Mouse (Mus musculus) lung, postnatal 36 days (tissue): ENCODE measurements around the gene Oxsm.

ENCODE experiments used
- DNase-seq: peaks from one replicate; pipeline ENCODE4 v3.0.0; 2022; ENCODE audit warnings: mixed read lengths

Oxsm gene

GRCm38 (mm10) chr14:16242193-16242815 lies 7.3 kb downstream of the Oxsm start:
- peak; percentile 39 for DNase-seq

- DNase-seq, result no peak
These were observed 13.1 kb downstream of the Oxsm start for GRCm38 (mm10) chr14:16236466-16236865.

DNA sequence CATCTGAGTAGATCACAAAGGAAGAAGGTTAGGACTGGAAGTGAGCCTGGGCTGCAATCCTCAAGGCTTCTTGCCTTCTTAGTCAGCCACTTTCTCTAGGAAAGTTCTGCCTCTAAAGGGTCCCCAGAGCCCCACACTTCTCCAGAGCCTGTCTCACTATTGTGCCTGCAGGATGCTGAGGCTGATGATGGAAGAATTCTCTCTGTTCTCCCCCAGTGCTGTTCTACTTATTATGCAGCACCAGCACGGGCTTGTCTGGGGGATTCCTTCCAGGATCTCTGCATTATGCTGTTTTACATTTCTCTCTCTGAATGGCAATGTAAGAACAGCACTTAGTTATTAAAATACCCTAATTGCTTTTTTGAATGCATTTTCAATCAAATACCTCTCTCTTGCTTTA lies 16.1 kb downstream of the Oxsm start:
- no peak for DNase-seq

- DNase-seq, result no peak
These were observed 19.0 kb downstream of the Oxsm start for GRCm38 (mm10) chr14:16230581-16230980.

DNA sequence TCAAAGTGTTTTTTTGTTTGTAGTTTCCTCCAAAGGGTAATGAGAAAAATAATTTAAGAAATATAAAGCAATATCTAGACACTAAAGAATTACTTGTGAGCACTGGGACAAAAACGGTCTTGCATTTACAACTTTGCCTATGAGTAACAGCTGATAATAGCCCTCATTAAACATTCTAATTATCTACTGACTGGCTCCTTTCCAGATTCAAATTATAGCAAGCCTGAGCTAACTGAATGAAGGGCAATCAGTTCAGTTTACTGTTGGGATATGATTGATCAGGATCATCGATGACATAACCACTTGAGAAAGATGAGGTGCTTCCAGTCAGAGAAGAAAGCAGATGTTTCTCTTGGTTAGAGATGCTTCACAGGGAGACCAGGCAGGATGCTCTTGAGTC lies 20.2 kb downstream of the Oxsm start:
- DNase-seq, result no peak

DNA sequence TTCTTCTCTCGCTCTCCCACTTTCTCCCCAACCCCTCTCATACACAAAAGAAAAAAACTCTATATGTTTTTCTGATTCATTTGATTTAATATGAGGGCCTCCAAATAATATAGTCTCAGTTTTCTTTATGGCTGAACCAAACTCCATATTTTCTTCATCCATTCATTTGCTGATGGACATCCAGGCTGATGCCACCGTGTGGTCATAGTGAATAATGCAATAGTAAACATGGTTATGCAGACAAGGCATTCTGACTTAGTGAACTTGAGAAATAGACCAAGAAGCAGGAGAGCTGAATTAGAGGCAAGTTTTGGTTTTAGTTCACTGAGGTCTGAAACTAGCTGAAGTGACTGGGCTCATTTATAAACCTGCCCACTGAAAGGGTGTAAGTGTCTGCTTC lies 30.6 kb downstream of the Oxsm start:
- peak; percentile 71 for DNase-seq

GRCm38 (mm10) chr14:16207722-16208121 lies 41.9 kb downstream of the Oxsm start:
- DNase-seq, result no peak

GRCm38 (mm10) chr14:16201673-16202072 lies 47.9 kb downstream of the Oxsm start:
- DNase-seq, result no peak

DNA sequence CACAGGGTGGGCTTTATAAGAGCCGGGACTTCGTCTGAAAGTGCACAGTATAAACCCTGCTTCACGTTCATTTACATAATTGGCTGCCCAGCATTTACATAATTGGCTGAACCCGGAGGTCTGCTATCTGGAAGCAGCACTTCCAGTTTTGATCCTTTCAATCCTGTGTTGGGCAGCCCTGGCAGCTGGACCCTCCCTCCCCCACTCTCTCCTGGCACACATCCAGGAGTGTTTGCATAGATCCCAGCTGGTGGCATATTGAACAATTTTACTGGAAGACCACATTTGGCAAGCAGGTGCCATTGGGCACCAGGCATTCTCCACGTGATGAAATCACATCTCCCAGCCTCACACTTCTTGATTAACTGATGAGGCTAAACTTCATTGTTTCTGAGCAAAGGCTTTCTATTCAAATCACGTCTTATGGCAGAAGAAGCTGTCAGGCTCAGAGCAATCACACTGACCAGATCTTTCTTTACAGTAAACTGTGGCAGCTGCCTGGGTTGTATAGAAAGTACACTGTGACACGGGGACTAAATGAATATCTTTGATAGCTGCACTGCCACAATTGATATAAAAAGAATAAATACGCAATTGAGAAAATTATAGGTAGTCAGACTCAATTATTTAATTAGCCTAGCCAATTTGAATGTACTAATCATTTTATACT lies 48.5 kb downstream of the Oxsm start:
- peak; percentile 2 for DNase-seq

- no peak for DNase-seq
These were observed 49.2 kb downstream of the Oxsm start for GRCm38 (mm10) chr14:16200220-16200912.

GRCm38 (mm10) chr14:16196518-16196917 lies 53.1 kb downstream of the Oxsm start:
- DNase-seq, result peak; percentile 16

DNA sequence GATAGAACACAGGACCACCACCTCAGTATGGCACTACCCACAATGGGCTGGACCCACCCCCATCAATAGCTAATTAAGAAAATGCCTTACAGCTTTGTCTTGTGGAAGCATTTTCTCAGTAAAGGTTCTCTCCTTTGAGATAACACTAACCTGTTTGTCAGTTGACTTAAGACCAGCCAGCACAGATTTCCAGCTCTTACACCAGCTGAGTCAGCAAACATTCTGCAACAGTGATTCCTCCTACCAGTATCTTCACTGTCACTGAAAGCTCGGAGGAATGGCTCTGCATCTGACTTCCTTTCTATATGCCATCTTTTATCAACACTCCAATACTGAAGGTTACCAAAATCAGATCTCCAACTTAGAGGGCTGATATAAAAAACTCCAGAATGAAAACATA lies 54.1 kb downstream of the Oxsm start:
- no peak for DNase-seq

- no peak for DNase-seq
These were observed 55.5 kb downstream of the Oxsm start for GRCm38 (mm10) chr14:16194125-16194524.

DNA sequence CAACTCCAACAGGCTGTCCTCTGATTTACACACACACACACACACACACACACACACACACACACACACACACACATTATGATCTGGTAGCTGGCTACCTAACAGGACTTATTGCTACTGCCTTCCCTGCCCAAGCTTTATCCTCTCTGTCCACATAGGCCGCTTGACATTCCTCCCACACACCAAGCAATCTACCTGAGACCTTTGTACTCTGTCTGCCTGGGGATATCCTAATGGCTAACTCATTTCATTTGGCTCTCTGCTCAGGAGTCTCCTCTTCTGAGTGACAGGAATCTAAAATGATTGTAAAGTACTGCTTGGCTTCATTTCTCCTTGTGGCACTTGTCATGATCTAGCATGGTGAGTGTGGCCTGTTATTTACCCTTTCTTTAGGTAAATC lies 60.5 kb downstream of the Oxsm start:
- DNase-seq, result no peak
